Mouse (Mus musculus) heart, adult 2 months (tissue): ENCODE results near the gene Podn. TPM values are rescaled to one million over a fixed set of nuclear protein-coding genes. Genes with fewer than 3 reads are reported as not detected.
"Not testable (repeated sequence)": the region's sequence is repeated elsewhere in the genome, so short reads cannot be mapped to it uniquely, and the experiment has no call there.

Experiments used
- DNase-seq, 2 experiments: peaks; one replicate each; pipeline ENCODE4 v3.0.0; 2021
- H3K27ac ChIP-seq: fragments of 200-600 bp; 2 replicates; pipeline ENCODE4 v1.8.1; 2022
- H3K27me3 ChIP-seq: fragments of 200-500 bp; 2 replicates; pipeline ENCODE4 v1.6.1; 2012; ENCODE audit warnings: mild to moderate bottlenecking, low read length, inconsistent platforms, mixed read lengths; ENCODE audit not compliant: control insufficient read depth, insufficient read depth
- H3K36me3 ChIP-seq: fragments of 200-500 bp; 2 replicates; pipeline ENCODE4 v1.6.1; 2012; ENCODE audit warnings: low read length, inconsistent platforms; ENCODE audit not compliant: control insufficient read depth, insufficient read depth
- H3K4me1 ChIP-seq: fragments of 200-500 bp; 2 replicates; pipeline ENCODE4 v1.6.1; 2011; ENCODE audit warnings: low read length; ENCODE audit not compliant: control insufficient read depth, insufficient read depth
- H3K4me3 ChIP-seq: fragments of 200-600 bp; 2 replicates; pipeline ENCODE4 v1.8.1; 2022
- H3K79me2 ChIP-seq: fragments of 200-500 bp; replicated peaks from 2 replicates; pipeline ENCODE4 v1.6.1; 2012; ENCODE audit warnings: mild to moderate bottlenecking, inconsistent platforms, low read length, moderate library complexity, mixed read lengths; ENCODE audit not compliant: control insufficient read depth, insufficient read depth
- H3K9ac ChIP-seq: fragments of 200-500 bp; 2 replicates; pipeline ENCODE4 v1.6.1; 2012; ENCODE audit warnings: low read depth, mild to moderate bottlenecking, control low read depth, inconsistent platforms, low read length, mixed read lengths
- CTCF ChIP-seq: fragments of 200-600 bp; IDR thresholded peaks from 2 replicates; pipeline ENCODE4 v1.8.1; 2022; ENCODE audit warnings: antibody characterized with exemption, mild to moderate bottlenecking, moderate library complexity
- EP300 ChIP-seq: fragments of 200-500 bp; IDR thresholded peaks from 2 replicates; pipeline ENCODE4 v1.6.1; 2011; ENCODE audit warnings: low read depth, low read length, control low read depth; ENCODE audit not compliant: insufficient read depth
- POLR2A ChIP-seq: fragments of 200-500 bp; IDR thresholded peaks from 2 replicates; pipeline ENCODE4 v1.6.1; 2011; ENCODE audit warnings: mild to moderate bottlenecking, low read depth, low read length, control low read depth; ENCODE audit not compliant: insufficient read depth
- WGBS: fragments of 180-500 bp; shearing (Covaris S2); methylation state at CpG from one replicate; pipeline ENCODE4 v1.1.7; 2018; 5-methylcytosine and 5-hydroxymethylcytosine counted together
- intact Hi-C: fragments of 180-260 bp; cut with DNase I; formaldehyde crosslinking; loops from one replicate; pipeline ENCODE4 v1.15.1; 2025
- polyA plus RNA-seq: library from polyadenylated mRNA; depleted of rRNA; stranded (reverse); fragments of >200 nt; gene quantifications from 2 replicates; pipeline ENCODE4 v1.2.3, GENCODE M21; 2012
- total RNA-seq, 2 experiments: library from RNA; stranded (reverse); gene quantifications; 2 replicates each; pipeline ENCODE4 v1.2.3; 2021

Gene Podn
- total and polyA plus RNA-seq, 3 experiments, result 17.9 to 79.6 (median 20.8) TPM

GRCm38 (mm10) chr4:108083032-108083735, 13.1 kb downstream of the Podn start:
- no peak for DNase-seq
- Histone ChIP-seq H3K27ac (no peak overlapping the region), H3K27me3 (no peaks in the 10 kb centered on the region), H3K4me1 (no peaks in the 10 kb centered on the region; the same call in 1 of the 2 replicates), H3K79me2 (no peaks in the 10 kb centered on the region), H3K9ac (no peak overlapping the region), H3K36me3 (peaks cover 3% of the 10 kb centered on the region), H3K4me3 (no peak overlapping the region)
- intact Hi-C loops, result no loop called here
- TF ChIP-seq EP300, result no peak
- TF ChIP-seq POLR2A, result no peak
- TF ChIP-seq CTCF, result no peak
- WGBS, result 82% methylated on average over 6 of the region's 6 CpGs

- DNase-seq, result no peak
- Histone ChIP-seq H3K9ac (no peak overlapping the region), H3K36me3 (peaks cover 3% of the 10 kb centered on the region), H3K4me3 (no peak overlapping the region), H3K79me2 (no peaks in the 10 kb centered on the region), H3K4me1 (no peaks in the 10 kb centered on the region; the same call in 1 of the 2 replicates), H3K27me3 (no peaks in the 10 kb centered on the region), H3K27ac (no peak overlapping the region)
- WGBS, result 90% methylated on average over 2 of the region's 2 CpGs
- intact Hi-C loops, result no loop called here
- TF ChIP-seq CTCF (no peak), POLR2A (no peak), EP300 (no peak)
These were observed 13.8 kb downstream of the Podn start for GRCm38 (mm10) chr4:108082401-108082806.

- DNase-seq, result no peak
- intact Hi-C loops, result no loop called here
- TF ChIP-seq POLR2A, result no peak
- TF ChIP-seq CTCF, result no peak
- no peak for TF ChIP-seq EP300
- Histone ChIP-seq H3K9ac (no peak overlapping the region), H3K4me3 (no peak overlapping the region), H3K4me1 (no peaks in the 10 kb centered on the region; the same call in 1 of the 2 replicates), H3K27ac (no peak overlapping the region), H3K27me3 (no peaks in the 10 kb centered on the region), H3K79me2 (no peaks in the 10 kb centered on the region), H3K36me3 (peaks cover 3% of the 10 kb centered on the region)
- WGBS, result 90% methylated on average over 5 of the region's 5 CpGs
These were observed 15.4 kb downstream of the Podn start for GRCm38 (mm10) chr4:108080876-108081275.

- H3K27me3 ChIP-seq, result no peaks in the 10 kb centered on the region
- no peak overlapping the region for H3K9ac ChIP-seq
- no peak for DNase-seq
- peaks cover 3% of the 10 kb centered on the region for H3K36me3 ChIP-seq
- no peak overlapping the region for H3K4me3 ChIP-seq
- no peaks in the 10 kb centered on the region for H3K79me2 ChIP-seq
- no peaks in the 10 kb centered on the region; the same call in 1 of the 2 replicates for H3K4me1 ChIP-seq
- TF ChIP-seq CTCF, result no peak
- TF ChIP-seq EP300, result no peak
- no peak for TF ChIP-seq POLR2A
- 67% methylated on average over 2 of the region's 2 CpGs for WGBS
- intact Hi-C loops, result loop anchor here (10.0 kb wide), 1 partner anchor 245 kb away; the partner anchor contains the start of gene Coa7
- no peak overlapping the region for H3K27ac ChIP-seq
These were observed 16.5 kb downstream of the Podn start for GRCm38 (mm10) chr4:108079762-108080161.

GRCm38 (mm10) chr4:108079191-108079590, 17.1 kb downstream of the Podn start:
- intact Hi-C loops, result loop anchor here (10.0 kb wide), 1 partner anchor 246 kb away; the partner anchor contains the start of gene Coa7
- WGBS, result 84% methylated on average over 15 of the region's 15 CpGs

GRCm38 (mm10) chr4:108077224-108077955, 18.9 kb downstream of the Podn start:
- intact Hi-C loops, result loop anchor here (10.0 kb wide), 1 partner anchor 247 kb away; the partner anchor contains the start of gene Coa7
- 73% methylated on average over 3 of the region's 3 CpGs for WGBS

More at GRCm38 (mm10) chr4:108079191-108079590, 17.1 kb downstream of the Podn start:
- H3K27me3 ChIP-seq, H3K79me2 ChIP-seq, DNase-seq, H3K27ac ChIP-seq, H3K36me3 ChIP-seq, H3K4me3 ChIP-seq, H3K9ac ChIP-seq, H3K4me1 ChIP-seq: not testable (repeated sequence)
- peak; percentile 19; the same call in 1 of the 2 replicates for TF ChIP-seq CTCF

More at GRCm38 (mm10) chr4:108077224-108077955, 18.9 kb downstream of the Podn start:
- no peak overlapping the region for H3K9ac ChIP-seq
- no peak overlapping the region for H3K4me3 ChIP-seq
- no peaks in the 10 kb centered on the region for H3K79me2 ChIP-seq
- no peak overlapping the region for H3K27ac ChIP-seq
- no peaks in the 10 kb centered on the region for H3K4me1 ChIP-seq
- no peak for TF ChIP-seq POLR2A
- no peak for TF ChIP-seq CTCF
- TF ChIP-seq EP300, result no peak
- no peak for DNase-seq
- no peaks in the 10 kb centered on the region for H3K27me3 ChIP-seq
- H3K36me3 ChIP-seq, result no peaks in the 10 kb centered on the region
